Mouse (Mus musculus): ENCODE results near the gene Cfap69. TPM values are rescaled to one million over a fixed set of nuclear protein-coding genes. Genes with fewer than 3 reads are reported as not detected.

Cfap69 gene
- polyA plus RNA-seq, 1 experiment from 2014 or later, result 11.1 TPM

DNA sequence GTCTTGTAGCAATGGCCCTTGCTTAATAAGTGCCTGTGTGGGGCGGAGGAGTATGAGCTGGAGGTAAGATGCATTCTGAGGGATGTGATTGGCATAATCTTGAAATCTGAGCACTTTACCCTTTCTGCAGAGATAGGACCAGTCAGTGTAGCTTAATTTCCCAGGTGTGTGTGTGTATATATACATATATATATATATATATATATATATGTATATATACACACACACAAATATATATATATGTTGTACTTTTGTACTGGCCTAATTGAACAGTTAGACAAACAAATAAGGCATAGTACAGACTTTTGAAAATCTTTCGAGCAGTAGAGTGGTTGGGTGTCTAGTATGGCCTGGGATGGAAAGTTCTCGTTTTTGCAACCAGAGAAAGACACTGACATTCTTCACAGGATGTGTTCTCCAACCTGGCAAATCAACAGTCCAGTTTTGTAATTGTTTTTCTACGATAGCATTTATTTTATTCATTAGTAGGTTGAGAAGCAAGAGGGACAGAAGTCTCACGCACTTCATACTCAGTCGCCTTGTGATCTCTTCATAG is 410 bp upstream of the Cfap69 start:
- Histone ChIP-seq H3K36me3 (ENCODE audit: control insufficient read depth, insufficient read depth) (no peaks in the 10 kb centered on the region), H3K4me1 (replicated peaks; ENCODE audit: control insufficient read depth, insufficient read depth, low read length) (peaks cover 16% of the 10 kb centered on the region), H3K4me2 (ENCODE audit: low read length) (peak overlapping the region; percentile 83), H3K9me3 (ENCODE audit: control insufficient read depth, low read length) (no peaks in the 10 kb centered on the region), H3K27me3 (replicated peaks; ENCODE audit: control insufficient read depth, insufficient read depth, low read length) (no peaks in the 10 kb centered on the region), H3K27ac (ENCODE audit: low read length) (peak overlapping the region; percentile 66; the same call in 1 of the 2 replicates), H3K4me3 (replicated peaks; ENCODE audit: low read length) (peak overlapping the region; percentile 67), H3K9ac (replicated peaks; ENCODE audit: low read depth, low read length) (peak overlapping the region; percentile 67)
- ATAC-seq, result peak; percentile 29
- 47% methylated on average over 6 of the region's 6 CpGs for WGBS

DNA sequence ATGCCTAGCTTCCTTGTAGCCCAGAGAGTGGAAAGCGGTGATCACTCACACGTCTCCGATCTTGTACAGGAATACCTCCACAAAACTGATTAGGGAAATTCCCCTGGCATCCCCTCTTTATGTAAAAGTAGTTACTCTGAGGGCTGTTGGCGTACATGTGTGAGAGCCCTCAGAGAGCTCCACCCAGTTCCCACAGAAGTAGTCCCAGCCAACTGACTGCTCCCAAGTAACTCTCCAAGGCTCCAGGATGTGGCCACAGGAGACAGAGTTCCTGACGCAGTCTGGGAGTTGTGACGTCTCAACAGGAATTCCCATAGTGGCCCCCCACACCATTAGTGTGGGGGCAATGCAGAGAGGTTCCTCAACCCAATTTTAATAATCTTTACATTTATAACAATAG is 982 bp downstream of the Cfap69 start:
- H3K27ac ChIP-seq (ENCODE audit: low read length), result no peak overlapping the region
- H3K9ac ChIP-seq (replicated peaks; ENCODE audit: low read depth, low read length), result no peak overlapping the region; the same call in 1 of the 2 replicates
- peak overlapping the region; percentile 83 for H3K4me2 ChIP-seq (ENCODE audit: low read length)
- H3K36me3 ChIP-seq (ENCODE audit: control insufficient read depth, insufficient read depth), result no peaks in the 10 kb centered on the region
- 41% methylated on average over 6 of the region's 6 CpGs for WGBS
- ATAC-seq, result no peak
- H3K9me3 ChIP-seq (ENCODE audit: control insufficient read depth, low read length), result no peaks in the 10 kb centered on the region
- H3K4me3 ChIP-seq (replicated peaks; ENCODE audit: low read length), result peak overlapping the region; percentile 6; the same call in 1 of the 2 replicates
- H3K27me3 ChIP-seq (replicated peaks; ENCODE audit: control insufficient read depth, insufficient read depth, low read length), result no peaks in the 10 kb centered on the region
- H3K4me1 ChIP-seq (replicated peaks; ENCODE audit: control insufficient read depth, insufficient read depth, low read length), result peaks cover 16% of the 10 kb centered on the region

DNA sequence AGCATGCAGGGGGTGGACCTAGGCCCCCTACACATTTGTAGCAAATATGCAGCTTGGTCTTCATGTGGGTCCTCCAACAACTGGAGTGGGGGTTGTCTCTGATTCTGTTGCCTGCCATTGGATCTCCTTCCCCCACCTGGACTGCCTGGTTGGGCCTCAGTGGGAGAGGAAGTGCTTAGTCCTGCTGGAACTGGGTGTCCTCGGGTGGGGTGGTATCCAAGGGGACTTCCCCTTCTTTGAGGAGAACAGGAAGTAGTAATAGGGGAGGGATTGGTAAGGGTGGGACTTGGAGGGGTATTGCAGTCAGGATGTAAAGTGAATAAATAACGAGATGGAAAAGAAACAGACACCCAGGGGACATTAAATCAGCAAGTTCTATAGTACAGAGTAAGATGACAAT is 5.4 kb downstream of the Cfap69 start:
- no peak overlapping the region for H3K9ac ChIP-seq (replicated peaks; ENCODE audit: low read depth, low read length)
- H3K4me3 ChIP-seq (replicated peaks; ENCODE audit: low read length), result no peak overlapping the region
- H3K4me1 ChIP-seq (replicated peaks; ENCODE audit: control insufficient read depth, insufficient read depth, low read length), result peaks cover 5% of the 10 kb centered on the region; the same call in 1 of the 2 replicates
- WGBS, result 52% methylated on average over 2 of the region's 2 CpGs
- no peaks in the 10 kb centered on the region for H3K27me3 ChIP-seq (replicated peaks; ENCODE audit: control insufficient read depth, insufficient read depth, low read length)
- H3K9me3 ChIP-seq (ENCODE audit: control insufficient read depth, low read length), result no peaks in the 10 kb centered on the region
- no peak overlapping the region for H3K4me2 ChIP-seq (ENCODE audit: low read length)
- no peaks in the 10 kb centered on the region for H3K36me3 ChIP-seq (ENCODE audit: control insufficient read depth, insufficient read depth)
- no peak for ATAC-seq
- no peak overlapping the region for H3K27ac ChIP-seq (ENCODE audit: low read length)

DNA sequence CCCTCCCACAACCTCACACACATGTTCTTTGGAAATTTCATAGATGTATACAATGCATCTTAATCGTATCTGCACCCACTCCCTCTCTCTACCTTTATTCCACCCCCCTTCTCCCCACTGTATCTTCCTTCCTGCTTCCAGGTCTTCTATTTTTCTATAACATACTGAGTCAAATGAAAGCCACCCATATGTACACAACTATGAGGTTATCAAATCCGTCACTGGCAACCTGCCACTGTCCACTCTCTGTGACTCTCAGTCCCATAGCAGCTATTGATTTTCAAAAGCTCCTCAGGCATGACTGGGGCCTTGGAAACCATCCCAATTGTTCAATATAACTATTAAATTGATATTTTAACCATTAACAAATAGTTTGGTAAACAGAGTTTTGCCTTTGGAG is 6.1 kb downstream of the Cfap69 start:
- ATAC-seq, result no peak
- no peak overlapping the region for H3K27ac ChIP-seq (ENCODE audit: low read length)
- H3K4me1 ChIP-seq (replicated peaks; ENCODE audit: control insufficient read depth, insufficient read depth, low read length), result no peaks in the 10 kb centered on the region
- H3K4me3 ChIP-seq (replicated peaks; ENCODE audit: low read length), result no peak overlapping the region
- H3K36me3 ChIP-seq (ENCODE audit: control insufficient read depth, insufficient read depth), result no peaks in the 10 kb centered on the region
- no peak overlapping the region for H3K4me2 ChIP-seq (ENCODE audit: low read length)
- H3K9ac ChIP-seq (replicated peaks; ENCODE audit: low read depth, low read length), result no peak overlapping the region
- 78% methylated on average over 2 of the region's 2 CpGs for WGBS
- H3K27me3 ChIP-seq (replicated peaks; ENCODE audit: control insufficient read depth, insufficient read depth, low read length), result no peaks in the 10 kb centered on the region
- no peaks in the 10 kb centered on the region for H3K9me3 ChIP-seq (ENCODE audit: control insufficient read depth, low read length)

DNA sequence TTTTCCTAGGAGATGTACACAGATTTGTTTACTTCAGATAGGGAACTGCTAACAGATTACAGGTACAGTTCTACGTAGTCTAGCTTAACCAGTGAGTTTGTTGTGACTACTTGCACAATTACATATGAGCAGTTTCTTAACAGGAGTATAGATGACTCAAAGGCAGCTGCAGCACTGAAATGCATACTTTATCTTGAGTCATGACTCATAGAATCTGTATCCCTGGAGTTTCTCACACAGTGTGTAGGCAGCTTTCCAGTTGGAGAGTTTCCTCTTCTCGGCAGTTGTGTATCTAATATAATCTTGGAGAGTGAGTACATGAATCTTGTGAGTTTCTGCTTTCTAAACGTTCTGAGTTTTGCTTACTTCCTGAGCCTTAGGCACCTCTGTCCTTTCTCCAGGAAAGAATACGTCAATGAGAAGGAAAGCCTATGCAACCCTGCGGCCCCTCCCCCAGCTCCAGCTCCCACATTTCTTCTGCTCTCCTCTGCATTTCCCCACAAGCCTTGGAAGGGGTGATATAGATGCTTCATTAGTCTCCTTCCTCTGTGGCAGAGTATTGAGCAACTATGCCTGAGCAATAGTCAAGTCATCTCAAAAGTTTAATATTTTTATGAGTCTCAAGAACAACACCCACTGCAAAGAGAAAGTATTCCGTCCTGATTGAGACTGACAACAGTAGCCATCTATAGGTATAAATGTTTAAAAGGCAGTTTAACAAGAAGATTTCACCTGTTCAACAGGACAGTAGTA is 15.0 kb downstream of the Cfap69 start:
- WGBS, result 75% methylated on average over 6 of the region's 6 CpGs
- H3K4me3 ChIP-seq (replicated peaks; ENCODE audit: low read length), result no peak overlapping the region
- no peaks in the 10 kb centered on the region for H3K4me1 ChIP-seq (replicated peaks; ENCODE audit: control insufficient read depth, insufficient read depth, low read length)
- no peak overlapping the region for H3K4me2 ChIP-seq (ENCODE audit: low read length)
- H3K9ac ChIP-seq (replicated peaks; ENCODE audit: low read depth, low read length), result no peak overlapping the region
- no peaks in the 10 kb centered on the region for H3K9me3 ChIP-seq (ENCODE audit: control insufficient read depth, low read length)
- no peaks in the 10 kb centered on the region for H3K36me3 ChIP-seq (ENCODE audit: control insufficient read depth, insufficient read depth)
- ATAC-seq, result no peak
- no peak overlapping the region for H3K27ac ChIP-seq (ENCODE audit: low read length)
- H3K27me3 ChIP-seq (replicated peaks; ENCODE audit: control insufficient read depth, insufficient read depth, low read length), result no peaks in the 10 kb centered on the region

DNA sequence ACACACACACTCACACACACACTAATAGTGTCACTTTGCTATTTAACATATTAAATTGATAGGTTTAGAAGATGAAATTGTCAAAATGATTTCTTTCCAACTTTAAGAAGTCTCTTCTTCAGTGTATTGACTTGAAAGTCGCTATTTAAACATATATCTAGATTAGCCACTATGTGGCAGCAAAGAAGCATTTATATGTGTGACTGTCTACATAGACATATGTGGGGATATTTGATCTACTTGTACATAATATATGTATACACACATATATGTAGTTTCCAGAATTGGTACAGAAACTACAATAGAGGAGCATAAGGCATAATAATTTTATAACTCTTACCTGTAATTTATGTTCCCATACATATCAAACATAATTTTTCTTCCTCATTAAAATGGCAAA is 17.9 kb downstream of the Cfap69 start:
- Histone ChIP-seq H3K4me2 (ENCODE audit: low read length) (no peak overlapping the region), H3K27ac (ENCODE audit: low read length) (no peak overlapping the region), H3K4me1 (replicated peaks; ENCODE audit: control insufficient read depth, insufficient read depth, low read length) (no peaks in the 10 kb centered on the region), H3K4me3 (replicated peaks; ENCODE audit: low read length) (no peak overlapping the region), H3K9me3 (ENCODE audit: control insufficient read depth, low read length) (no peaks in the 10 kb centered on the region), H3K36me3 (ENCODE audit: control insufficient read depth, insufficient read depth) (no peaks in the 10 kb centered on the region), H3K27me3 (replicated peaks; ENCODE audit: control insufficient read depth, insufficient read depth, low read length) (no peaks in the 10 kb centered on the region), H3K9ac (replicated peaks; ENCODE audit: low read depth, low read length) (no peak overlapping the region)
- 5% methylated on average over 1 of the region's 1 CpGs for WGBS
- ATAC-seq, result peak; percentile 69; the same call in 1 of the 2 replicates

DNA sequence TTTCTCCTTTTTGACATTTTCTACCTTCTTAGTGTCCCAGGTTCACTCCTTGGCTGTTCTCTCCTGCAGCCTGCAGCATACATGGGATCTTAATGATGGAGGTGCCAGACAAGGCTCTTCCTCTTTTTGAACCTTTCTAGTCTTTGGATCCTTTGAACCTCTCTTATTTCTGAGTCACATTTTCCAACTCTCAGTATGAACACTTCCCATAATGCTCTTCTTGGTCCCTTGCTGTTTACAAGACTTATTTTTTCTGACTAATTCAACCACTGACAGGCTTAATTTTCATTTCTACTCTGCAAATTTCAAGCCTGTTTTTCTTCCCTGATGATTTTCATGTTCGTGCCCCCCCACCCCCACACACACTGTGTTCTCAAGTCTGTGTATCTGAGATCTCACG is 25.5 kb downstream of the Cfap69 start:
- H3K36me3 ChIP-seq (ENCODE audit: control insufficient read depth, insufficient read depth), result no peaks in the 10 kb centered on the region
- WGBS, result 51% methylated on average over 2 of the region's 2 CpGs
- H3K4me1 ChIP-seq (replicated peaks; ENCODE audit: control insufficient read depth, insufficient read depth, low read length), result no peaks in the 10 kb centered on the region
- no peaks in the 10 kb centered on the region for H3K27me3 ChIP-seq (replicated peaks; ENCODE audit: control insufficient read depth, insufficient read depth, low read length)
- no peak overlapping the region for H3K4me2 ChIP-seq (ENCODE audit: low read length)
- ATAC-seq, result no peak
- H3K27ac ChIP-seq (ENCODE audit: low read length), result no peak overlapping the region
- H3K9me3 ChIP-seq (ENCODE audit: control insufficient read depth, low read length), result no peaks in the 10 kb centered on the region
- no peak overlapping the region for H3K4me3 ChIP-seq (replicated peaks; ENCODE audit: low read length)
- no peak overlapping the region for H3K9ac ChIP-seq (replicated peaks; ENCODE audit: low read depth, low read length)

DNA sequence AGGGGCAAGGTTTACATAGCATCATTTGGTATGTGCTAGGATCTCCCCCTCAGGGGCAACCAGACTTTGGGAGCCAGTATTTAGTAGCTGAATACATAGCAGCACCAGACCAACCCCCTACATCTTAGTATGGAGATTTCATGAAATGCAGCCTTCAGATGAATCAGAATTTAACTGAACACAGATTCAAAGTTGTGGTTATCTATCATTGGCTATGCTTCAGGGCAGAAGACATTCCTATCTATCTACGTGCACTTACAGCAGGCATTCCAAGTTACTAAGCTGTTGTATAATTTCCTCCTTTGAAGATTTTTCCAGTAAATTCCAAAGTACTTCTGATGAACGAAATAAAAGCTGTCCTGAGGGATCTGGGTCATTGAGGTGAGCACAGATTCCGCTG is 38.5 kb downstream of the Cfap69 start:
- Histone ChIP-seq H3K27me3 (replicated peaks; ENCODE audit: control insufficient read depth, insufficient read depth, low read length) (no peaks in the 10 kb centered on the region), H3K9ac (replicated peaks; ENCODE audit: low read depth, low read length) (no peak overlapping the region), H3K4me2 (ENCODE audit: low read length) (no peak overlapping the region), H3K4me3 (replicated peaks; ENCODE audit: low read length) (no peak overlapping the region), H3K27ac (ENCODE audit: low read length) (no peak overlapping the region), H3K4me1 (replicated peaks; ENCODE audit: control insufficient read depth, insufficient read depth, low read length) (no peaks in the 10 kb centered on the region), H3K36me3 (ENCODE audit: control insufficient read depth, insufficient read depth) (no peaks in the 10 kb centered on the region), H3K9me3 (ENCODE audit: control insufficient read depth, low read length) (no peaks in the 10 kb centered on the region)
- 86% methylated on average over 3 of the region's 3 CpGs for WGBS
- ATAC-seq, result no peak

DNA sequence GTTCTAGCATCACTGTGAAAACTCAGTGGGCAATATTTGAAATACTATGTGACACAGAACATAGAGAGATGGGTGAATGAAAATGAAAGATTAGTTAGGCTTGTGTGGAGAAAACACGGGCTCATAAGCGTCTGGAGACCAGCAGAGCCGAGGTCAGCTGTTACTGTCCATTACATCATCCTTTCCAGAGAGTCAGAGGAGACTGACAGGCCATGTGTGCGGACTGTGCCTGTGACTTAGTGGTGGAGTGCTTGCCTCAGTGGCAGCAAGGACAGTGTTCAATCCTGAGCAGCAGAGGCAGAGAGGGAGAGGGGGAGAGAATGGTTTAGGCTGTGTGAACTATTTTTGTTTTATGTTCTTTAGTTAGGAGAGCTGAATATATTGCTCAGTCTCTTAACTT is 45.7 kb downstream of the Cfap69 start:
- no peaks in the 10 kb centered on the region for H3K36me3 ChIP-seq (ENCODE audit: control insufficient read depth, insufficient read depth)
- no peak for ATAC-seq
- no peak overlapping the region for H3K27ac ChIP-seq (ENCODE audit: low read length)
- WGBS, result 72% methylated on average over 4 of the region's 4 CpGs
- no peaks in the 10 kb centered on the region for H3K27me3 ChIP-seq (replicated peaks; ENCODE audit: control insufficient read depth, insufficient read depth, low read length)
- no peaks in the 10 kb centered on the region for H3K9me3 ChIP-seq (ENCODE audit: control insufficient read depth, low read length)
- H3K4me3 ChIP-seq (replicated peaks; ENCODE audit: low read length), result no peak overlapping the region
- H3K9ac ChIP-seq (replicated peaks; ENCODE audit: low read depth, low read length), result no peak overlapping the region
- H3K4me2 ChIP-seq (ENCODE audit: low read length), result no peak overlapping the region
- H3K4me1 ChIP-seq (replicated peaks; ENCODE audit: control insufficient read depth, insufficient read depth, low read length), result no peaks in the 10 kb centered on the region

Measured in forebrain, embryonic 16.5 days (tissue).